Mouse (Mus musculus): ENCODE measurements around the gene Mipep. TPM values are rescaled to one million over a fixed set of nuclear protein-coding genes. Genes with fewer than 3 reads are reported as not detected.
A peak's percentile ranks its signal among the peaks of the same experiment; 100 is the strongest.

Mipep gene
- polyA plus RNA-seq, 1 experiment from 2014 or later = 22.1 TPM

DNA sequence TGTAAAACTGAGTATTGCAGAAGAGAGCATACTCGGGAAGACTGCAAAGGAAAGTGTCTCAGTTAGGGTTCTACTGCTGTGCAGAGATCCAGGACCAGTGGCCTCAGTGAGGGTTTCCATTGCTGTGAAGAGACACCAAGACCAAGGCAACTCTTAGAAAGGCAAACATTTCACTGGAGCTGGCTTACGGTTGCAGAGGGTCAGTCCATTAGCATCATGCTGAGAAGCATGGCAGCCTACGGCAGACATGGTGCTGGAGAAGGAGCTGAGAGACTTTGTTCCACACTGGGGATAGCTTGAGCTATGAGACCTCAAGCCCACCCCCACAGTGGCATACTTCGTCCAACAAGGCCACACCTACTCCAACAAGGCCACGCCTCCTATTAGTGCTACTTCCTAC is 67.3 kb downstream of the Mipep start:
- Histone ChIP-seq H3K9me3 (no peaks in the 10 kb centered on the region), H3K27ac (no peak overlapping the region), H3K36me3 (0 out of 2 replicates have a peak, but pooled peaks cover 6% of the 10 kb centered on the region), H3K9ac (no peak overlapping the region), H3K4me2 (replicated peaks) (no peak overlapping the region), H3K27me3 (replicated peaks) (no peaks in the 10 kb centered on the region), H3K4me3 (replicated peaks) (no peak overlapping the region), H3K4me1 (replicated peaks) (peaks cover 3% of the 10 kb centered on the region; the same call in 1 of the 2 replicates)
- 91% methylated on average over 5 of the region's 5 CpGs for WGBS
- no peak for ATAC-seq

DNA sequence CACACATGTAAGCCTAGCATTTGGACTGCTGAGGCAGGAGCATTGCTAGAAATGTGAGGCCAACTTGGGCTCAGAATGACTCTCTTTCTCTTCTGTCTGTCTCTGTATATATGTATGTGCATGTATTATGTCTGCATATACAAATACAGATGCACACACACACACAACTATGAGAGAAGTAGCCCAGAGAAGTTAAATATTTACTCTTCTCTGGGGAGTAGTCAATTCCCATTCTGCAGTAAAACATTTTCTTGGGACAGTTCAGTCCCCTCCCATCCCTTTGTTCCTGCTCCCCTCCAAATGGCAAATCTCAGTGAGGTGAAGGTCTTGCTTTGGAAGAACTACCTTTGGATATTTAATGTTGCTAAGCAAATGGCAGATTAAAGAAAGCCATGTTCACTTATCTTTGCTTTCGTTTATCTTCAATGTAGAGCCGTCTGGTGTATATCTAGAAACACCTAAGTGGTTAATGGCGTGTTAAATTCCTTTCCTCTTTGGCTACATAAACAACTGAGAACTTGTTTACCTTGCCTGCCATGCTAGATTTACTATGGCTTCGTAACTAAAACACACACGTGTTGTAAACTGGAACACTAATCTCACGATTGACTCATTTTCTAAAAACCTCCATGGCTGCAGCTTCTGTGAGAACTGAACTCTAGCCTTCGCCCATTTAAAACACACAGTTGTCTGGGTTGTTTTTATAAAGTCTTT is 72.0 kb downstream of the Mipep start:
- 22% methylated on average over 7 of the region's 7 CpGs for WGBS
- peak overlapping the region; percentile 75; the same call in 1 of the 2 replicates for H3K27ac ChIP-seq

DNA sequence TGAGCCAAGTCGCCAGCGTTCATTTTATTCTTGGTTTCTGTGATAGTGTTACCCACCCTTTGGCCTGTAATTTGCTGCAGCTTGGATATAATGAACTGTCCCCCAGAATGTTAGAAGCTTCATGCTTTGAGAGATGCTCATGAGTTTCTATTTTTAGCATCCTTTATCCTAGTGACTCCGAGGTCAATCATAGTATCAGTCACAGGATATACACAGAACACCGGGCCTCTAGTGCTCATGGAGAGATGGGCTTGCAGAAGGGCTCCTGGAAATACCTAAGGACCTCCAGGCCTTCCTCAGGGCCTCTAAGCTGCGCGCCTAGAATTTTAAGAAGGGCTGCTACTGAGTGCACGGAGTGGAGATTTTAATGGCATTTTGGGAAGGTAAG is 72.5 kb downstream of the Mipep start:
- ATAC-seq = peak; percentile 55; the same call in 1 of the 2 replicates
- no peak overlapping the region for H3K9ac ChIP-seq
- WGBS = 33% methylated on average over 7 of the region's 7 CpGs

More for the DNA sequence above, 72.0 kb downstream of the Mipep start:
- Histone ChIP-seq H3K4me3 (replicated peaks) (no peak overlapping the region), H3K36me3 (no peaks in the 10 kb centered on the region), H3K9me3 (no peaks in the 10 kb centered on the region), H3K9ac (no peak overlapping the region), H3K4me1 (replicated peaks) (peaks cover 9% of the 10 kb centered on the region; the same call in 1 of the 2 replicates), H3K27me3 (replicated peaks) (no peaks in the 10 kb centered on the region), H3K4me2 (replicated peaks) (no peak overlapping the region)
- peak; percentile 53; the same call in 1 of the 2 replicates for ATAC-seq

DNA sequence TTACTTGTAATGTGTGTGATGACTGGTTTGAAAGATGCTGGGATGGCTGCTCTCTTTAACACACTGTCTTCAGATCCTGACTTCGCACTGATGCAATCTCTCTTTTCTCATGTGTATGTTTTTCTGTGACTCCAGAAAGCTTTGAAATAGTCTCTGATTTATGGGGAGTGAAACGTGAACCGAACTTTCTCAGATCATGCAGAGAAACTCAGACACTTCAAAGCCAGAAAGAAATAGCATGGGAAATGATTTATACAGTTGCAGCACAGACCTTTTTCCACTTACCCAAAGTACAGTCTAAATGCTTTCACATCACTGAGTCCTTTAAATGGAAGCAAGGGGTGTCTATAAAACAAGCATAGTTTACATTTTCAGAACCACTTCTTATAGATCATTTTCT is 79.0 kb downstream of the Mipep start:
- Histone ChIP-seq H3K4me3 (replicated peaks) (no peak overlapping the region), H3K27ac (no peak overlapping the region), H3K4me1 (replicated peaks) (no peaks in the 10 kb centered on the region), H3K27me3 (replicated peaks) (no peaks in the 10 kb centered on the region), H3K9me3 (no peaks in the 10 kb centered on the region), H3K4me2 (replicated peaks) (no peak overlapping the region), H3K9ac (no peak overlapping the region), H3K36me3 (no peaks in the 10 kb centered on the region)
- ATAC-seq = no peak
- 51% methylated on average over 3 of the region's 3 CpGs for WGBS

More for the DNA sequence above, 72.5 kb downstream of the Mipep start:
- Histone ChIP-seq H3K27me3 (replicated peaks) (no peaks in the 10 kb centered on the region), H3K4me2 (replicated peaks) (no peak overlapping the region), H3K4me1 (replicated peaks) (peaks cover 9% of the 10 kb centered on the region; the same call in 1 of the 2 replicates), H3K4me3 (replicated peaks) (no peak overlapping the region), H3K36me3 (no peaks in the 10 kb centered on the region), H3K27ac (peak overlapping the region; percentile 75), H3K9me3 (no peaks in the 10 kb centered on the region)

DNA sequence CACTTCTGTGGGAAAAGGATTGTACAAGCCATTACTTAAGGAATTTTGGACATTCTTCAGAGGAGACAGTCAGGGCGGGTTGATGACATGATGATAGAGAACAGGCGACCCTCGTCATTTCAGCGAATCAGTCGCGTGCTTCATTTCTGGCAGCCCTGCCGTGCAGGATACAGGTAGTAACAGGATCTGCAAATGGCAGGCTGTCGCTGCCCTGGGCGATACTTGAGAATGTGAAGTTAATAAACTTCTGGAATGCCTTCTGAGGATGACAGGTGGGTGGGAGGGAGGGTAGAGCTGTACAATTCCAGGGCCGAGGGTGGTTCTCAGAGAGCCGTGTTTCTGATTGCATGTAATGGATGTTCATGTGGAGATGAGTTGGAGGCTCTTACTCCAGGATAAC is 82.0 kb downstream of the Mipep start:
- H3K36me3 ChIP-seq = no peaks in the 10 kb centered on the region
- H3K27ac ChIP-seq = no peak overlapping the region
- no peaks in the 10 kb centered on the region for H3K4me1 ChIP-seq (replicated peaks)
- no peak overlapping the region for H3K4me3 ChIP-seq (replicated peaks)
- no peak for ATAC-seq
- no peak overlapping the region for H3K9ac ChIP-seq
- WGBS = 58% methylated on average over 11 of the region's 11 CpGs
- no peak overlapping the region for H3K4me2 ChIP-seq (replicated peaks)
- no peaks in the 10 kb centered on the region for H3K9me3 ChIP-seq
- H3K27me3 ChIP-seq (replicated peaks) = no peaks in the 10 kb centered on the region

DNA sequence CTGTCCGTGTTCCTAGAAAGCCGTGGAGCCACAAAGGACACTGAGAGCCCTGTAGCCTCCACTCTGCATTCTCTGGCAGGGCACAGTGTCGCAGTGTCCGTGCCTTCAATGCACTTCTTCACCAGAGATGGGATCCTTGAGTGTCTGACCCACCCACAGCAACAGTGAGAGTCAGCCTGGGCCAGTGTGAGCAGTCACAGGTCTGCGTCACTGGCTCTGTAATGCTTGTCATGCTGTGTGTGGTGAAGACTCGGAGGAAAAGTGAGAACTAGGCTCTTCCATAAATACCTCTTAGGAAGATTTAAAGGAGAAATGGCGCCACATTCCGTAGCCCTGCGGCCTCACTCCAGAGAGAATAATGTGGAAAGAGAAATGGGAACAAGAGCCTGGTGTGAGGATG is 84.0 kb downstream of the Mipep start:
- 74% methylated on average over 9 of the region's 9 CpGs for WGBS
- Histone ChIP-seq H3K4me3 (replicated peaks) (no peak overlapping the region), H3K4me1 (replicated peaks) (no peaks in the 10 kb centered on the region), H3K9me3 (no peaks in the 10 kb centered on the region), H3K9ac (no peak overlapping the region), H3K27ac (no peak overlapping the region), H3K27me3 (replicated peaks) (no peaks in the 10 kb centered on the region), H3K36me3 (0 out of 2 replicates have a peak, but pooled peaks cover 3% of the 10 kb centered on the region), H3K4me2 (replicated peaks) (no peak overlapping the region)
- ATAC-seq = no peak

DNA sequence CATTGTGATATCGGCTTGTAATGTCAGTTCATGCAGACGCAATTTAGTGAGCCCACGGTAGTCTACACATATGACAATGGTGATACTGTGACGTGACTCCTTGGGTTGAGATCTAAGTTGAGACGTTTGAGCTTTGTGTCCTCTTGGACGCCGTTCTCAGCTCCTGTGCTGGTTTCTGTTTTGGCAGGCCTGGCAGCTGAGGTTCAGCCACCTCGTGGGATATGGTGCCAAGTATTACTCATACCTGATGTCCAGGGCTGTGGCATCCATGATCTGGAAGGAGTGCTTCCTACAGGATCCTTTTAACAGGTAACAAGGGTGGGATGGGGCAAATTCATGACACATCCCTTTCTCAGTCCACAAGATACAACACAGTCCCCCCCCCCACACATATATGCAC is 87.5 kb downstream of the Mipep start:
- H3K36me3 ChIP-seq = 0 out of 2 replicates have a peak, but pooled peaks cover 3% of the 10 kb centered on the region
- H3K9me3 ChIP-seq = no peaks in the 10 kb centered on the region
- WGBS = 93% methylated on average over 8 of the region's 8 CpGs
- H3K4me3 ChIP-seq (replicated peaks) = no peak overlapping the region
- H3K4me1 ChIP-seq (replicated peaks) = no peaks in the 10 kb centered on the region
- no peak overlapping the region for H3K9ac ChIP-seq
- H3K4me2 ChIP-seq (replicated peaks) = no peak overlapping the region
- H3K27me3 ChIP-seq (replicated peaks) = no peaks in the 10 kb centered on the region
- ATAC-seq = no peak
- H3K27ac ChIP-seq = no peak overlapping the region

DNA sequence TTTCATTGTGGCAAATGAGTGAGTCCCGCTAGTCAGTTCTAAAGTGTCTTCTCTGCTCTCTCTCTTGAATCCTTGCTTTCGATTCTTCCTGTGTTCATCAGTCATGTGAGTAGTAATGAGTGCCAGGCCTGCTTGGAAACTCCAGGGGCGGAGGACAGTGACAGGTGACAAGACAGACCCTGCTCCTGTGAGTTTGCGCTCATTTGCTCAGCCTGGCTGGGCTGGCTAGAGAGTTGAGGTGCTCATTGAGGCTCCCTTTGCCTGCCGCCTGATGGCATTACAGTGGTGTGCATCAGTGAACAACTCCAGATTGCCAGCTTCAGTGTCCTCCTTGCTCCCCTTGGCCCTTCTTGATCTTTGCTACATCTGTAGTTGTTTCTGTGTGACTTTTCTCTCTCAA is 97.7 kb downstream of the Mipep start:
- no peak overlapping the region for H3K27ac ChIP-seq
- H3K4me1 ChIP-seq (replicated peaks) = no peaks in the 10 kb centered on the region
- no peaks in the 10 kb centered on the region for H3K9me3 ChIP-seq
- H3K36me3 ChIP-seq = no peaks in the 10 kb centered on the region
- no peak for ATAC-seq
- H3K4me2 ChIP-seq (replicated peaks) = no peak overlapping the region
- H3K4me3 ChIP-seq (replicated peaks) = no peak overlapping the region
- H3K27me3 ChIP-seq (replicated peaks) = no peaks in the 10 kb centered on the region
- H3K9ac ChIP-seq = no peak overlapping the region
- WGBS = 83% methylated on average over 5 of the region's 5 CpGs

DNA sequence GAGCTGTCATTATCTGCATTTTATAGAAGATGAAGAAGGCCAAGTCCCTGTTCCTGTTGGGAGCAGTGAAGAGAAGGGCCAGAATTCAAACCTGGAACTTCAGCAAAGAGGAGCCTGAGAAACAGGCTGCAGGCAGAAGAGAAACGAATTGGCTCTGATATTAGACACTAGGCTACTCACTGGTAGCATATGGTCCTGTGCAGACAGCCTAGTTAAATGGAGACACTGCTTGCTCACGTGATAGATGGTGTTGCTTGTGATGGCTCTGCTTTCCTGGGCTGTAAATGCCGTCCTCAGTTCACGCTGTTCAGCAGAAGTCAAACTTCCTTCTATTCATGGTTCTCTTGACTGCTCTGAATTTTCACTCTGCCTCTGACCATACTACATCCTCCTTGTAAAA is 98.3 kb downstream of the Mipep start:
- no peaks in the 10 kb centered on the region for H3K36me3 ChIP-seq
- no peak for ATAC-seq
- H3K4me2 ChIP-seq (replicated peaks) = no peak overlapping the region
- 76% methylated on average over 4 of the region's 4 CpGs for WGBS
- no peak overlapping the region for H3K27ac ChIP-seq
- no peaks in the 10 kb centered on the region for H3K4me1 ChIP-seq (replicated peaks)
- no peaks in the 10 kb centered on the region for H3K27me3 ChIP-seq (replicated peaks)
- no peaks in the 10 kb centered on the region for H3K9me3 ChIP-seq
- no peak overlapping the region for H3K4me3 ChIP-seq (replicated peaks)
- H3K9ac ChIP-seq = no peak overlapping the region

DNA sequence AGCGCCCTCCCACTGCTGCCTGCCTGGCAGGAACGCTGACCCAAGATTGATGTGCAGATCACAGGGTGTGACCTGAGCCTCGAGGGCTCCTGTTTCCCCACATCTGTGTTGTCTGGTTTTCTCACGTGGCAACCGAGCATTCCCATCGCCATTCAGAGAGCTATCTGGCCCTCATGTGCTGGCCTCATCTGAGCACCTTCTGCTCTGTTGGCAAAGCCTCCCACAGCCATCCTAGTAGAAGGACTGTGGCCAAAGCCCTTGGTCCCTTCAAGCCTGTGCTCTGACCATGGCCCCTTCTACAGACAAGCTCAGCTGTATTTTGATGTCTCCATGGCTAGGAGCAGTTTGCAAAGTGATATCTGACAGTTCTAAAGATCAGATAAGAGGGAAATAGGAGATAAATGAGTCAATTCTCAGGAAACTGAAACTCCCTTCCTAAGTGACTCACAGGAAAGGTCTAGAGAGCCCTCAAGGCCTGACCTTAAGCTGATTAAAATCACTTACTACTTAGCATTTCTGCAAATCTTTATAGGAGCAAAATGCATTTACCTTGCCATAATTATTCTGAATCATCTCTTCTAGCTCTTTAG is 101.1 kb downstream of the Mipep start:
- H3K4me1 ChIP-seq (replicated peaks) = no peaks in the 10 kb centered on the region
- ATAC-seq = no peak
- 52% methylated on average over 6 of the region's 6 CpGs for WGBS
- no peak overlapping the region for H3K4me3 ChIP-seq (replicated peaks)
- no peak overlapping the region for H3K9ac ChIP-seq
- H3K27me3 ChIP-seq (replicated peaks) = no peaks in the 10 kb centered on the region
- no peaks in the 10 kb centered on the region for H3K9me3 ChIP-seq
- no peak overlapping the region for H3K27ac ChIP-seq
- H3K36me3 ChIP-seq = peaks cover 4% of the 10 kb centered on the region; the same call in 1 of the 2 replicates
- no peak overlapping the region for H3K4me2 ChIP-seq (replicated peaks)

DNA sequence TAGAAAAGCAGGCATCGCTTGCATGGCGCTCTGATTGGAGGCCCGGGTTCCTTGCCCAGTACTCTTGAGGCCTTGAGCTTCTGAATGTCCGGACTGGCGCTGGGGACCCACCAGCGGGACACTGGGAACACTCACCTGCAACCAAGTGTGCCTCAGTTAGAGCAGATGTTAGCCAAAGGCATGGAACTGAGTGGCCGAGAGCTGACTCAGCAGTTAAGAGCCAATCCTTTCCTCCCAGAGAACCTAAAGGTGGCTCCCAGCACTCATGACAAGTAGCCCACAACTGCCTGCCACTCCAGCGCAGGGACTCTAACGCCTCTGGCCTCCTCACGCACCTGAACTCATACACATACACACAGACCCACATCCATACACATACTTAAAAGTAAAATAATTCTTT is 109.5 kb downstream of the Mipep start:
- no peak overlapping the region for H3K4me2 ChIP-seq (replicated peaks)
- no peaks in the 10 kb centered on the region for H3K9me3 ChIP-seq
- no peaks in the 10 kb centered on the region for H3K36me3 ChIP-seq
- ATAC-seq = no peak
- no peak overlapping the region for H3K4me3 ChIP-seq (replicated peaks)
- H3K27ac ChIP-seq = no peak overlapping the region
- 95% methylated on average over 10 of the region's 10 CpGs for WGBS
- H3K27me3 ChIP-seq (replicated peaks) = no peaks in the 10 kb centered on the region
- no peak overlapping the region for H3K9ac ChIP-seq
- no peaks in the 10 kb centered on the region for H3K4me1 ChIP-seq (replicated peaks)

DNA sequence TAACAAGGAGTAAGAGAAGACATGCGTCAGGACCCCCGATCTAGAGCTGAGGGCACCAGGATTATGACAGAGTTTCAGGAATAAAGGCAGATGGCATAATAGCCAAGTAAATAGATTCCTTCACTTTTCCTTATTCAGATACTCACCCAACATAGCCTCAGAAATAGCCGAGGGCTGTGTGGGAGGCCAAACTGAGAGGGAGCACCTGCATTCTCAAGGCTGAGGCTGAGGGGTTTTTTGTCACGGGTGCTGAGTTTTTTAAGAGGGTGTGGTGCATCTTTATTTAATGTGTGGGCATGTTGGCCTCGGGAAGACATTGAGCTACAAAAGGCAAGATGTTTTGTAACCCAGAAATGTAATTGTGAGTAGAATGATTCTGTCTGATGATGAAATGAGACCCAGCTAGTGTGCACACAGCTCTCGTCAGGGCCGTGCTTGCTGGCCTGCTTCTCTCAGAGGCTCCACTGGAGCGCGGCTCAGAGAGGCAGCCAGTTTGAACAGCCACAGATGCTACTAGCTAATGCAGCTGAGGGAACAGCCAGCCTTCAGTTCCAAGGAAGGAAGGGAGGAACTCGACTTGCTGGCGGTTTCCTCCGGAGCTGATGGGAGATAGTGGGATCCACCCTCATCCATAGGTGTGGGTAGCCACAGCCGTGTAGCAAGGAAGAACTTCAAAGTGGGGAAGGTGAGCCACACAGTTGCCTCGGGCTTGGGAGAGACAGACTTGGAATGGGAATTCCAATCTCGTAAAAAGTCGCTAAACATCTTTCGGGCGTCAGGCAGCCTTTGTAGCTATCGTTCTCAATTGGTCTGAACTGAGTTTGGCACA is 111.0 kb downstream of the Mipep start:
- H3K9me3 ChIP-seq = no peaks in the 10 kb centered on the region
- no peak overlapping the region for H3K9ac ChIP-seq
- no peak for ATAC-seq
- no peak overlapping the region for H3K27ac ChIP-seq
- H3K4me2 ChIP-seq (replicated peaks) = no peak overlapping the region
- no peaks in the 10 kb centered on the region for H3K27me3 ChIP-seq (replicated peaks)
- no peak overlapping the region for H3K4me3 ChIP-seq (replicated peaks)
- no peaks in the 10 kb centered on the region for H3K4me1 ChIP-seq (replicated peaks)
- H3K36me3 ChIP-seq = no peaks in the 10 kb centered on the region
- 79% methylated on average over 19 of the region's 19 CpGs for WGBS
